In the genomic region with DNA sequence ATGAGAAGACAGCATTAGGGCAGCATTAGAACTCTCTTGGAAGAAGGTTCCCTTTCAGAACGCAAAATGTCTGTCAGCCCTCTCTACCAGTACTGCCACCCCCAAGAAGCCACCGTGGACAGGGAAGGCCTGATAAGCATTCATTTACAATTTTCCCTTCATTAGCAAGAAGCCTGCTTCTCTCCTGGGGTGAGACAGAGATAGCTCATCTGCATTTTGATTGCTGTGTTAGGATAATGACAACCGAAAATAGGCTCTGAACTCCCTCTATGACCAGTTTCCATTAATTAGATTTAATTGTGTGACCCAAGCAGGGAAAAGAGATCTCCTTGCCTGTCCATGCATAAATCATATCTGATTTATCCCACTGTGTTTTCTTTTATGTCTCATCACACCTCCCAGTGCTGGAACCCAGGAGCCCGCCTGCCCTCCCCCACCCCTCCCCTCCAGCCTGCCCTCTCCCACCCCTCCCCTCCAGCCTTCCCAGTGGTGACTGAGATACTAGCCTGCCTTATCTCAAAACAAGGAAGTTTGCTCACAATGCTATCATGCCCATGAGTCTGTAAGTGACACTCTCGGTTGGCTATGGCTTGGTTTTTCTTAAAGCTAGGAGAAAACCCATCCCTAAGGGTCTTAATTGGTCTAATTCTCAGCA, we compare ENCODE assay signal across 16 mouse cellular contexts. TPM values are rescaled to one million over a fixed set of nuclear protein-coding genes. Genes with fewer than 3 reads are reported as not detected.
A peak's percentile ranks its signal among the peaks of the same experiment; 100 is the strongest.
DNase-seq lines count a peak whose midpoint lies in the region; ATAC-seq and TF ChIP-seq lines count a peak whose summit lies in the region.
"Had no signal": no experiment of that assay in that cellular context is flagged by ENCODE, and none has a peak within 500 bp of the region (broad histone marks: within the 10 kb centered on the region; RNA-seq: fewer than 3 reads in every experiment).

No protein-coding gene starts in this region.

- 44% methylated on average over 5 of the region's 5 CpGs for WGBS in forebrain, embryonic 12.5 days
- 36% methylated on average over 5 of the region's 5 CpGs for WGBS in forebrain, embryonic 16.5 days
- 29% methylated on average over 5 of the region's 5 CpGs for WGBS in heart, postnatal 0 days
- 15% methylated on average over 5 of the region's 5 CpGs for WGBS in midbrain, embryonic 15.5 days

- no peaks in the 10 kb centered on the region for H3K36me3 ChIP-seq in forebrain, embryonic 12.5 days (replicated peaks)
- no peaks in the 10 kb centered on the region for H3K36me3 ChIP-seq in forebrain, embryonic 16.5 days (ENCODE audit: control insufficient read depth, insufficient read depth)
- no peaks in the 10 kb centered on the region for H3K36me3 ChIP-seq in heart, postnatal 0 days (replicated peaks; ENCODE audit: control insufficient read depth, insufficient read depth, low read length)
- no peaks in the 10 kb centered on the region for H3K36me3 ChIP-seq in midbrain, embryonic 15.5 days (replicated peaks)
- H3K36me3 ChIP-seq: embryonic facial prominence, embryonic 10.5 days had no signal

- no peak for TF ChIP-seq CTCF in layer of hippocampus, adult 2 months (conservative IDR thresholded peaks at IDR 0.05)
- TF ChIP-seq CTCF in heart, postnatal 0 days (IDR thresholded peaks at IDR 0.05; ENCODE audit: low read depth), result no peak

- H3K9me3 ChIP-seq in forebrain, embryonic 12.5 days, result no peaks in the 10 kb centered on the region
- H3K9me3 ChIP-seq in forebrain, embryonic 16.5 days (ENCODE audit: control insufficient read depth, low read length), result no peaks in the 10 kb centered on the region
- H3K9me3 ChIP-seq in heart, postnatal 0 days (replicated peaks; ENCODE audit: control insufficient read depth, low read length), result no peaks in the 10 kb centered on the region
- H3K9me3 ChIP-seq in midbrain, embryonic 15.5 days, result no peaks in the 10 kb centered on the region
- H3K9me3 ChIP-seq: embryonic facial prominence, embryonic 10.5 days had no signal

- no peak overlapping the region for H3K4me2 ChIP-seq in forebrain, embryonic 12.5 days
- no peak overlapping the region for H3K4me2 ChIP-seq in forebrain, embryonic 16.5 days (ENCODE audit: low read length)
- 0 out of 2 replicates have a peak overlapping the region, but pooled peaks have one; percentile 16 for H3K4me2 ChIP-seq in heart, postnatal 0 days (ENCODE audit: low read depth, low read length)
- no peak overlapping the region for H3K4me2 ChIP-seq in midbrain, embryonic 15.5 days
- H3K4me2 ChIP-seq: liver, embryonic 11.5 days had no signal

- peaks cover 15% of the 10 kb centered on the region for H3K4me1 ChIP-seq in forebrain, embryonic 12.5 days
- H3K4me1 ChIP-seq in forebrain, embryonic 16.5 days (replicated peaks; ENCODE audit: control insufficient read depth, insufficient read depth, low read length), result peaks cover 9% of the 10 kb centered on the region
- H3K4me1 ChIP-seq in heart, postnatal 0 days (ENCODE audit: control insufficient read depth, insufficient read depth), result peaks cover 41% of the 10 kb centered on the region
- H3K4me1 ChIP-seq in midbrain, embryonic 15.5 days, result peaks cover 27% of the 10 kb centered on the region

- H3K9ac ChIP-seq in forebrain, embryonic 12.5 days, result no peak overlapping the region
- H3K9ac ChIP-seq in forebrain, embryonic 16.5 days (replicated peaks; ENCODE audit: low read depth, low read length), result no peak overlapping the region
- no peak overlapping the region for H3K9ac ChIP-seq in heart, postnatal 0 days (replicated peaks; ENCODE audit: low read depth, low read length)
- H3K9ac ChIP-seq in midbrain, embryonic 15.5 days, result no peak overlapping the region

- H3K4me3 ChIP-seq in forebrain, embryonic 12.5 days (replicated peaks), result no peak overlapping the region
- no peak overlapping the region for H3K4me3 ChIP-seq in forebrain, embryonic 16.5 days (replicated peaks; ENCODE audit: low read length)
- no peak overlapping the region for H3K4me3 ChIP-seq in layer of hippocampus, adult 2 months
- no peak overlapping the region for H3K4me3 ChIP-seq in heart, postnatal 0 days (ENCODE audit: low read depth, low read length)
- no peak overlapping the region for H3K4me3 ChIP-seq in midbrain, embryonic 15.5 days
- H3K4me3 ChIP-seq: embryonic facial prominence, embryonic 10.5 days had no signal

- no peak for DNase-seq in layer of hippocampus, adult 2 months (ENCODE audit: low spot score in 2 of 2)
- no peak for DNase-seq in layer of hippocampus, adult 9-10 months (ENCODE audit: low spot score)
- no peak for DNase-seq in heart, postnatal 0 days (ENCODE audit: low spot score)
- no peak for DNase-seq in kidney, postnatal 14 days
- no peak for DNase-seq in frontal cortex, postnatal 36 days (ENCODE audit: low spot score in 2 of 2)
- DNase-seq: adrenal gland, adult 8-10 months; B cell, adult 2 months; thymus, postnatal 4 days had no signal

- peak overlapping the region; percentile 68 for H3K27ac ChIP-seq in forebrain, embryonic 12.5 days
- no peak overlapping the region; the same call in 1 of the 2 replicates for H3K27ac ChIP-seq in forebrain, embryonic 16.5 days (ENCODE audit: low read length)
- peak overlapping the region; percentile 99 for H3K27ac ChIP-seq in layer of hippocampus, adult 2 months
- H3K27ac ChIP-seq in heart, postnatal 0 days (ENCODE audit: low read depth), result peak overlapping the region; percentile 86
- H3K27ac ChIP-seq in midbrain, embryonic 15.5 days, result peak overlapping the region; percentile 95
- H3K27ac ChIP-seq: embryonic facial prominence, embryonic 10.5 days; macrophage had no signal

- H3K27me3 ChIP-seq in forebrain, embryonic 12.5 days, result peaks cover 3% of the 10 kb centered on the region
- peaks cover 2% of the 10 kb centered on the region; the same call in 1 of the 2 replicates for H3K27me3 ChIP-seq in forebrain, embryonic 16.5 days (replicated peaks; ENCODE audit: control insufficient read depth, insufficient read depth, low read length)
- H3K27me3 ChIP-seq in heart, postnatal 0 days (ENCODE audit: control insufficient read depth, insufficient read depth, low read length), result no peaks in the 10 kb centered on the region
- H3K27me3 ChIP-seq in midbrain, embryonic 15.5 days (replicated peaks), result no peaks in the 10 kb centered on the region
- H3K27me3 ChIP-seq: Patski had no signal

- TF ChIP-seq EP300 in heart, postnatal 0 days (IDR thresholded peaks at IDR 0.05; ENCODE audit: low read depth), result no peak

- ATAC-seq in forebrain, embryonic 12.5 days (ENCODE audit: low FRiP score), result no peak; the same call in 1 of the 2 replicates
- no peak for ATAC-seq in forebrain, embryonic 16.5 days
- no peak for ATAC-seq in heart, postnatal 0 days (ENCODE audit: insufficient read depth, low read depth)
- peak; percentile 15; the same call in 1 of the 2 replicates for ATAC-seq in midbrain, embryonic 15.5 days (replicated peaks)
- ATAC-seq: Patski had no signal

RNA-seq across cellular contexts. Expression of a gene that starts 38.0 kb away (rescaled TPM):
- not detected in 2 replicates for polyA plus RNA-seq in forebrain, embryonic 12.5 days (2016; fragmentation: Nextera tagmentation; extraction: Ambion mirVana)
- not detected in 2 replicates for polyA plus RNA-seq in forebrain, embryonic 16.5 days (2015; fragmentation: Nextera tagmentation; extraction: Ambion mirVana)
- total RNA-seq in layer of hippocampus, adult 2 months (2021), result not detected
- not detected in 2 replicates for total RNA-seq in heart, postnatal 0 days (2014; rRNA removed; ENCODE audit: low replicate concordance)
- not detected in 2 replicates for polyA plus RNA-seq in heart, postnatal 0 days (2015; fragmentation: Nextera tagmentation; extraction: Ambion mirVana)
- not detected in 2 replicates for polyA plus RNA-seq in midbrain, embryonic 15.5 days (2015; fragmentation: Nextera tagmentation; extraction: Ambion mirVana)
- total RNA-seq: left cerebral cortex, postnatal 10 days had no signal
- polyA plus RNA-seq: embryonic facial prominence, embryonic 10.5 days; liver, embryonic 11.5 days; macrophage; Patski had no signal
